8 mouse cellular contexts compared by ENCODE assay signal in genomic region chr19:5848826-5849672, GRCm38 (mm10). TPM values are rescaled to one million over a fixed set of nuclear protein-coding genes. Genes with fewer than 3 reads are reported as not detected.
DNase-seq lines count a peak whose midpoint lies in the region; ATAC-seq and TF ChIP-seq lines count a peak whose summit lies in the region.

No protein-coding gene starts in this region.

- ATAC-seq in forebrain, postnatal 0 days: no peak
- ATAC-seq in intestine, postnatal 0 days: no peak
- ATAC-seq in lung, postnatal 0 days: no peak
- no peak for ATAC-seq in stomach, embryonic 15.5 days (ENCODE audit: insufficient read depth, low FRiP score, low read depth)

- H3K9ac ChIP-seq in forebrain, postnatal 0 days: no peak overlapping the region; the same call in 1 of the 2 replicates
- H3K9ac ChIP-seq in intestine, postnatal 0 days (ENCODE audit: low read depth, low read length): peak overlapping the region; percentile 59
- peak overlapping the region; percentile 65 for H3K9ac ChIP-seq in lung, postnatal 0 days (replicated peaks; ENCODE audit: low read depth)
- peak overlapping the region; percentile 24; the same call in 1 of the 2 replicates for H3K9ac ChIP-seq in stomach, embryonic 15.5 days

- no peaks in the 10 kb centered on the region for H3K9me3 ChIP-seq in forebrain, postnatal 0 days (ENCODE audit: low read length)
- H3K9me3 ChIP-seq in intestine, postnatal 0 days (ENCODE audit: control insufficient read depth): no peaks in the 10 kb centered on the region
- no peaks in the 10 kb centered on the region for H3K9me3 ChIP-seq in lung, postnatal 0 days (ENCODE audit: low read length)
- H3K9me3 ChIP-seq in stomach, embryonic 15.5 days: no peaks in the 10 kb centered on the region

- H3K4me1 ChIP-seq in forebrain, postnatal 0 days (ENCODE audit: insufficient read depth): peaks cover 30% of the 10 kb centered on the region
- H3K4me1 ChIP-seq in intestine, postnatal 0 days (replicated peaks; ENCODE audit: control insufficient read depth, insufficient read depth, low read length): peaks cover 34% of the 10 kb centered on the region
- H3K4me1 ChIP-seq in lung, postnatal 0 days (ENCODE audit: insufficient read depth, low read depth, low read length): peaks cover 36% of the 10 kb centered on the region
- peaks cover 52% of the 10 kb centered on the region for H3K4me1 ChIP-seq in stomach, embryonic 15.5 days

- no peaks in the 10 kb centered on the region for H3K27me3 ChIP-seq in forebrain, postnatal 0 days (ENCODE audit: insufficient read depth, low read length)
- no peaks in the 10 kb centered on the region for H3K27me3 ChIP-seq in intestine, postnatal 0 days (replicated peaks; ENCODE audit: control insufficient read depth, insufficient read depth, low read length)
- H3K27me3 ChIP-seq in lung, postnatal 0 days (replicated peaks; ENCODE audit: insufficient read depth, low read length): no peaks in the 10 kb centered on the region
- H3K27me3 ChIP-seq in stomach, embryonic 15.5 days (replicated peaks): no peaks in the 10 kb centered on the region

- 0 out of 2 replicates have a peak overlapping the region, but pooled peaks have one; percentile 17 for H3K4me2 ChIP-seq in forebrain, postnatal 0 days (ENCODE audit: low read depth)
- peak overlapping the region; percentile 68 for H3K4me2 ChIP-seq in intestine, postnatal 0 days (replicated peaks; ENCODE audit: low read depth)
- H3K4me2 ChIP-seq in lung, postnatal 0 days (replicated peaks; ENCODE audit: low read depth, low read length): peak overlapping the region; percentile 55
- H3K4me2 ChIP-seq in stomach, embryonic 15.5 days: peak overlapping the region; percentile 70

- no peak for TF ChIP-seq CTCF in forebrain, postnatal 0 days (IDR thresholded peaks at IDR 0.05; ENCODE audit: low read depth)
- peak; percentile 17 for TF ChIP-seq CTCF in intestine, postnatal 0 days (IDR thresholded peaks at IDR 0.05; ENCODE audit: low read depth)
- TF ChIP-seq CTCF in lung, postnatal 0 days (IDR thresholded peaks at IDR 0.05): peak; percentile 25

- DNase-seq in thymus, postnatal 25 days: peak; percentile 16
- no peak for DNase-seq in thymus, postnatal 14 days
- DNase-seq in cerebellum, adult 11-12 months: peak; percentile 82
- DNase-seq in forebrain, postnatal 0 days: no peak
- peak; percentile 79 for DNase-seq in lung, postnatal 0 days (ENCODE audit: low spot score)
- no peak for DNase-seq in urinary bladder, postnatal 25 days (ENCODE audit: low spot score)

- TF ChIP-seq EP300 in lung, postnatal 0 days (IDR thresholded peaks at IDR 0.05): no peak; the same call in 1 of the 2 replicates

- no peak overlapping the region for H3K4me3 ChIP-seq in forebrain, postnatal 0 days (ENCODE audit: low read depth, low read length)
- 0 out of 2 replicates have a peak overlapping the region, but pooled peaks have one; percentile 11 for H3K4me3 ChIP-seq in intestine, postnatal 0 days (ENCODE audit: low read depth, low read length)
- H3K4me3 ChIP-seq in lung, postnatal 0 days (ENCODE audit: low read depth, low read length): peak overlapping the region; percentile 15; the same call in 1 of the 2 replicates
- H3K4me3 ChIP-seq in stomach, embryonic 15.5 days (replicated peaks): peak overlapping the region; percentile 9; the same call in 1 of the 2 replicates

- peaks cover 5% of the 10 kb centered on the region; the same call in 1 of the 2 replicates for H3K36me3 ChIP-seq in forebrain, postnatal 0 days (ENCODE audit: insufficient read depth)
- peaks cover 13% of the 10 kb centered on the region; the same call in 1 of the 2 replicates for H3K36me3 ChIP-seq in intestine, postnatal 0 days (ENCODE audit: control insufficient read depth, insufficient read depth)
- peaks cover 12% of the 10 kb centered on the region; the same call in 1 of the 2 replicates for H3K36me3 ChIP-seq in lung, postnatal 0 days (ENCODE audit: insufficient read depth, low read length)
- no peaks in the 10 kb centered on the region for H3K36me3 ChIP-seq in stomach, embryonic 15.5 days

- peak overlapping the region; percentile 99 for H3K27ac ChIP-seq in forebrain, postnatal 0 days (ENCODE audit: low read depth, low read length)
- H3K27ac ChIP-seq in intestine, postnatal 0 days (ENCODE audit: low read depth, low read length): peak overlapping the region; percentile 99
- peak overlapping the region; percentile 100 for H3K27ac ChIP-seq in lung, postnatal 0 days (ENCODE audit: low read length)
- peak overlapping the region; percentile 99 for H3K27ac ChIP-seq in stomach, embryonic 15.5 days

- 52% methylated on average over 13 of the region's 13 CpGs for WGBS in forebrain, postnatal 0 days
- 35% methylated on average over 13 of the region's 13 CpGs for WGBS in intestine, postnatal 0 days
- 18% methylated on average over 13 of the region's 13 CpGs for WGBS in lung, postnatal 0 days
- 34% methylated on average over 13 of the region's 13 CpGs for WGBS in stomach, embryonic 15.5 days

RNA-seq across cellular contexts. Expression of gene Frmd8, which starts 26.0 kb away (rescaled TPM):
- total RNA-seq in forebrain, postnatal 0 days (2014; rRNA removed): 8.5 and 13.3 TPM in 2 replicates
- 9.0 and 10.3 TPM in 2 replicates for polyA plus RNA-seq in forebrain, postnatal 0 days (2015; fragmentation: Nextera tagmentation; extraction: Ambion mirVana)
- 21.7 and 24.0 TPM in 2 replicates for polyA plus RNA-seq in intestine, postnatal 0 days (2015; fragmentation: Nextera tagmentation; extraction: Ambion mirVana)
- polyA plus RNA-seq in lung, postnatal 0 days (2015; fragmentation: Nextera tagmentation; extraction: Ambion mirVana): 33.9 and 35.1 TPM in 2 replicates
- 25.3 and 27.7 TPM in 2 replicates for polyA plus RNA-seq in stomach, embryonic 15.5 days (2015; fragmentation: Nextera tagmentation; extraction: Ambion mirVana)

RNA-seq across cellular contexts. Expression of gene Slc25a45, which starts 28.6 kb away (rescaled TPM):
- 2.2 and 2.6 TPM in 2 replicates for total RNA-seq in forebrain, postnatal 0 days (2014; rRNA removed)
- 2.0 and 2.9 TPM in 2 replicates for polyA plus RNA-seq in forebrain, postnatal 0 days (2015; fragmentation: Nextera tagmentation; extraction: Ambion mirVana)
- polyA plus RNA-seq in intestine, postnatal 0 days (2015; fragmentation: Nextera tagmentation; extraction: Ambion mirVana): 3.8 and 4.0 TPM in 2 replicates
- 8.4 and 10.2 TPM in 2 replicates for polyA plus RNA-seq in lung, postnatal 0 days (2015; fragmentation: Nextera tagmentation; extraction: Ambion mirVana)
- polyA plus RNA-seq in stomach, embryonic 15.5 days (2015; fragmentation: Nextera tagmentation; extraction: Ambion mirVana): 5.5 TPM in 2 replicates

RNA-seq across cellular contexts. Expression of gene Tigd3, which starts 44.9 kb away (rescaled TPM):
- 9.9 and 14.2 TPM in 2 replicates for total RNA-seq in forebrain, postnatal 0 days (2014; rRNA removed)
- 8.6 and 10.2 TPM in 2 replicates for polyA plus RNA-seq in forebrain, postnatal 0 days (2015; fragmentation: Nextera tagmentation; extraction: Ambion mirVana)
- polyA plus RNA-seq in intestine, postnatal 0 days (2015; fragmentation: Nextera tagmentation; extraction: Ambion mirVana): 1.0 and 1.2 TPM in 2 replicates
- polyA plus RNA-seq in lung, postnatal 0 days (2015; fragmentation: Nextera tagmentation; extraction: Ambion mirVana): 1.3 and 1.5 TPM in 2 replicates
- 2.3 and 2.4 TPM in 2 replicates for polyA plus RNA-seq in stomach, embryonic 15.5 days (2015; fragmentation: Nextera tagmentation; extraction: Ambion mirVana)

Comparison
In these comparisons a context has a peak if more than half of its experiments do, and no peak if none do; other contexts are left out.
1. DNase-seq: peak in thymus, postnatal 25 days (single experiment), cerebellum, adult 11-12 months (single experiment) and lung, postnatal 0 days (single experiment); none in thymus, postnatal 14 days (single experiment), forebrain, postnatal 0 days (single experiment) and urinary bladder, postnatal 25 days (single experiment).
2. H3K4me2 ChIP-seq: peak in every context shown above with its lines; median percentile 70 in stomach, embryonic 15.5 days; 68 in intestine, postnatal 0 days; 55 in lung, postnatal 0 days; 17 in forebrain, postnatal 0 days.
3. Peak in every context shown above with its lines, with median percentiles within 50 percentile points of each other: H3K27ac ChIP-seq.